Mouse (Mus musculus) hindbrain, embryonic 11.5 days (tissue): Measurements from ENCODE around the gene Cisd2. TPM values are rescaled to one million over a fixed set of nuclear protein-coding genes. Genes with fewer than 3 reads are reported as not detected.

Experiments
- ATAC-seq: fragments of 200-750 bp; cut with Nextera tagmentation; 2 replicates; pipeline ENCODE4 v1.8.0; 2017; ENCODE audit warnings: mild to moderate bottlenecking, moderate TSS enrichment, moderate library complexity; ENCODE audit not compliant: low FRiP score
- DNase-seq: peaks from one replicate; pipeline ENCODE4 v3.0.0-alpha.2; 2015; ENCODE audit warnings: low spot score
- H3K27ac ChIP-seq: fragments of 300-500 bp; sonication (generic); 2 replicates; pipeline ENCODE4 v1.5.1; 2014; ENCODE audit warnings: mild to moderate bottlenecking, low read depth, low read length
- H3K27me3 ChIP-seq: fragments of 300-500 bp; sonication (generic); 2 replicates; pipeline ENCODE4 v1.6.1; 2014; ENCODE audit warnings: mild to moderate bottlenecking, low read length, moderate library complexity, mixed read lengths; ENCODE audit not compliant: control insufficient read depth, insufficient read depth
- H3K36me3 ChIP-seq: fragments of 300-500 bp; sonication (generic); 2 replicates; pipeline ENCODE4 v1.6.1; 2014; ENCODE audit warnings: mild to moderate bottlenecking, low read length, moderate library complexity, mixed read lengths; ENCODE audit not compliant: control insufficient read depth, insufficient read depth
- H3K4me1 ChIP-seq: fragments of 300-500 bp; sonication (generic); replicated peaks from 2 replicates; pipeline ENCODE4 v1.6.1; 2014; ENCODE audit warnings: low read length, mixed read lengths; ENCODE audit not compliant: control insufficient read depth, insufficient read depth
- H3K4me2 ChIP-seq: fragments of 300-500 bp; sonication (generic); replicated peaks from 2 replicates; pipeline ENCODE4 v1.6.1; 2014; ENCODE audit warnings: mild to moderate bottlenecking, low read depth, low read length
- H3K4me3 ChIP-seq: fragments of 300-500 bp; sonication (generic); 2 replicates; pipeline ENCODE4 v1.5.1; 2014; ENCODE audit warnings: low read depth, low read length
- H3K9ac ChIP-seq: fragments of 300-500 bp; sonication (generic); 2 replicates; pipeline ENCODE4 v1.6.1; 2014; ENCODE audit warnings: low read depth, low read length
- H3K9me3 ChIP-seq: fragments of 300-500 bp; sonication (generic); 2 replicates; pipeline ENCODE4 v1.6.1; 2016; ENCODE audit warnings: low read length; ENCODE audit not compliant: control insufficient read depth
- WGBS: fragments of 180-500 bp; shearing (Covaris S2); extraction: QIAGEN DNeasy Blood & Tissue Kit; methylation state at CpG from one replicate; pipeline ENCODE4 v1.1.7; 2014; 5-methylcytosine and 5-hydroxymethylcytosine counted together
- polyA plus RNA-seq: library from polyadenylated mRNA; unstranded; fragments of >200 nt; fragmentation: Nextera tagmentation; extraction: Ambion mirVana; gene quantifications from 2 replicates; pipeline ENCODE4 v1.2.1, GENCODE M21; 2014

The Cisd2 gene
- polyA plus RNA-seq = 80.6 and 92.3 TPM in 2 replicates

- H3K27me3 ChIP-seq = no peaks in the 10 kb centered on the region
- peak within 1 kb of the TSS; percentile 61 for H3K4me2 ChIP-seq
- H3K4me3 ChIP-seq = peak within 1 kb of the TSS; percentile 69
- peak within 1 kb of the TSS; percentile 91 for H3K27ac ChIP-seq
- H3K36me3 ChIP-seq = no peaks in the 10 kb centered on the region
- H3K4me1 ChIP-seq = no peaks in the 10 kb centered on the region
- H3K9ac ChIP-seq = peak within 1 kb of the TSS; percentile 81
- no peaks in the 10 kb centered on the region for H3K9me3 ChIP-seq
- WGBS = 3% methylated on average over 8 of the region's 8 CpGs
- DNase-seq (no peak), ATAC-seq (peak; percentile 38)
Measured at GRCm38 (mm10) chr3:135423608-135424212, at the start of gene Cisd2. Gene Cisd2 (minus strand): TSS chr3:135423925.

DNA sequence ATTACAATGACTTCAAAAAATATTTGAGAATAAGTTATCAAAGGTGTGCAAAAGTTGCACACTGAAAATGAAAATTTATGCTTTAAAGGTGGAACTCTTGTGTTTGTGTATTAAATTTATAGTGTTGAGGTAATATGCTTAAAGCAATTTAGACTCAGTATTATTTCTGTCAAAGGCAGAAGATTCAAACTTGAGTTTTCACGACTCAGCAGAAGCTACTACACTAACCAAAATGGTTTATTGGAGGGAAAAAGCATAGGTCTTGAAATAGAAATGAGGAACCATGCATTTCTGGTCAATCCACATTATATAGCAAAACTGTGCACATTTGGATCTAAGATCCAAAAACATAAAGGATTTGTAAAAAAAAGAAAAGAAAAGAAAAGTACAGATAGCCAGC is 47.1 kb upstream of the Cisd2 start:
- Histone ChIP-seq H3K4me3 (no peak overlapping the region), H3K36me3 (no peaks in the 10 kb centered on the region), H3K27me3 (no peaks in the 10 kb centered on the region), H3K4me1 (no peaks in the 10 kb centered on the region), H3K9ac (no peak overlapping the region), H3K9me3 (no peaks in the 10 kb centered on the region), H3K27ac (no peak overlapping the region), H3K4me2 (no peak overlapping the region)
- 81% methylated on average over 1 of the region's 1 CpGs for whole genome bisulfite sequencing
- ATAC-seq = no peak
- no peak for DNase-seq

DNA sequence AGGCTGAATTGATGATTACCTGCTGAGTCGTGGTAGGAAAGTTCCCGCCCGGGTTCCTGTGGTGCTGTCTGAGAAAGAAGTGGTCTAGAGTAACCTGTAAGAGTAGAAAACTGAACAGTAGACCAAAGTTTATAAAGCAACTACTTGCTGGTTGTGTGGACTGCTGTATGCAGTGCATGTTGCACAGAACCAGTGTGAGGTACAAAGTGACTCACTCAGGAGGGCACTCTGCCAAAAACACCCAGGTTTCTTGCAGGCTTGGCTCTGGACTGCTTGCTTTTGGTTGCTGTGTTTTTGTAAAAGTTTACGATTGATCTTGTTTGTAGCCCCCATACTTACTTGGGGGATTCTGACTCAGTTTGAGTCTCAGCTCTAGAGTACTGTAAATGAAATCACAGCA is 46.2 kb upstream of the Cisd2 start:
- no peak overlapping the region for H3K27ac ChIP-seq
- ATAC-seq (no peak), DNase-seq (no peak)
- 51% methylated on average over 4 of the region's 4 CpGs for WGBS
- no peaks in the 10 kb centered on the region for H3K36me3 ChIP-seq
- H3K4me1 ChIP-seq = no peaks in the 10 kb centered on the region
- H3K27me3 ChIP-seq = no peaks in the 10 kb centered on the region
- H3K9me3 ChIP-seq = no peaks in the 10 kb centered on the region
- no peak overlapping the region for H3K4me2 ChIP-seq
- no peak overlapping the region for H3K9ac ChIP-seq
- no peak overlapping the region for H3K4me3 ChIP-seq

GRCm38 (mm10) chr3:135469146-135469545 is 45.4 kb upstream of the Cisd2 start:
- DNase-seq (no peak), ATAC-seq (no peak)
- Histone ChIP-seq H3K27ac (no peak overlapping the region), H3K27me3 (no peaks in the 10 kb centered on the region), H3K4me1 (no peaks in the 10 kb centered on the region), H3K36me3 (no peaks in the 10 kb centered on the region), H3K4me3 (no peak overlapping the region), H3K9ac (no peak overlapping the region), H3K9me3 (no peaks in the 10 kb centered on the region), H3K4me2 (no peak overlapping the region)
- WGBS = 65% methylated on average over 3 of the region's 3 CpGs

GRCm38 (mm10) chr3:135468402-135468801 is 44.7 kb upstream of the Cisd2 start:
- Histone ChIP-seq H3K27me3 (no peaks in the 10 kb centered on the region), H3K9ac (no peak overlapping the region)
- no peak for ATAC-seq

DNA sequence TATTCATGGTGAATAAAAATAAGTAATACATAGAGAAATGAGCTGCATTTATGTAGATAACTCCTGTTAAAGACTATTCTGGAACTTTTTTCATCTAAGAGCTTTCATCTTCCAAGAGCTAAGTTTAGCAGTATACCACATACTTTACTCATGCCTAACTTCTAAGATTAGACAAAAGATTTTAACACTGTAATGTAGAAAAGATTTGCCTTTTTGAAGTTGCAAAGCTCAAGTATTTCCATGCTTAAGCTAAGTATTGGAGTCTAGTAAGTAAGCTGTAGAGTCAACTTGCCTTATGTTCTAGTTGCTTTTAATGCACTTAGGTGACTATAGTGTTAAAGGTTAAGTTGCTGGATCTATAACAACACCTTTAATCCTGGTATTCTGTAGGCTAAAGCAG is 35.3 kb upstream of the Cisd2 start:
- Histone ChIP-seq H3K4me2 (no peak overlapping the region), H3K36me3 (no peaks in the 10 kb centered on the region), H3K27me3 (no peaks in the 10 kb centered on the region), H3K27ac (no peak overlapping the region), H3K9ac (no peak overlapping the region), H3K4me1 (no peaks in the 10 kb centered on the region), H3K4me3 (no peak overlapping the region), H3K9me3 (no peaks in the 10 kb centered on the region)
- ATAC-seq (no peak), DNase-seq (no peak)

More at GRCm38 (mm10) chr3:135468402-135468801, 44.7 kb upstream of the Cisd2 start:
- H3K9me3 ChIP-seq = no peaks in the 10 kb centered on the region
- no peak overlapping the region for H3K27ac ChIP-seq
- WGBS = 87% methylated on average over 1 of the region's 1 CpGs
- no peak overlapping the region for H3K4me3 ChIP-seq
- H3K36me3 ChIP-seq = no peaks in the 10 kb centered on the region
- no peaks in the 10 kb centered on the region for H3K4me1 ChIP-seq
- no peak overlapping the region for H3K4me2 ChIP-seq
- no peak for DNase-seq

- Histone ChIP-seq H3K4me1 (0 out of 2 replicates have a peak, but pooled peaks cover 2% of the 10 kb centered on the region), H3K4me2 (no peak overlapping the region), H3K27ac (no peak overlapping the region), H3K27me3 (no peaks in the 10 kb centered on the region), H3K9me3 (no peaks in the 10 kb centered on the region), H3K4me3 (no peak overlapping the region), H3K36me3 (no peaks in the 10 kb centered on the region), H3K9ac (no peak overlapping the region)
- ATAC-seq = no peak
- no peak for DNase-seq
Measured at GRCm38 (mm10) chr3:135444930-135445329, 21.2 kb upstream of the Cisd2 start.

DNA sequence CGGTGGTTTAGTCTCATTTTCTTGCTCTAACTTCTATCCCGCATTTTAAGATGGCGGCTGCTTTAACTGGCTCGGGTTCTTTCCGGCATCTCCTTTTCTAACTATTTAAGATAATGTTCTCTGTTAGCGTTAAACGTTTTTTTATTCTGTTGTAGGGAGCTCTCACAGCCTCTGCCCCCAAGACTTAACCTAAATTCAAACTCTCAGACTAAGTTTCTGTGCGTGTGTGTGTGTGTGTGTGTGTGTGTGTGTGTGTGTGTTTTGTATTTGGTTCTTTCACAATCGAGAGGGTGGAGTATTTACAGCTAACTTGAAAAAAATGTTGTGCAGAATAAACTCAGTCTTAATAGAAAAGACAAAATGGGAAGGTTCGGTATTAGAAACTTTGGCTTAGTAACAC is 16.9 kb upstream of the Cisd2 start:
- Histone ChIP-seq H3K36me3 (no peaks in the 10 kb centered on the region), H3K27me3 (no peaks in the 10 kb centered on the region), H3K9ac (no peak overlapping the region), H3K4me2 (peak overlapping the region; percentile 66), H3K4me3 (peak overlapping the region; percentile 96), H3K4me1 (0 out of 2 replicates have a peak, but pooled peaks cover 2% of the 10 kb centered on the region), H3K27ac (no peak overlapping the region), H3K9me3 (no peaks in the 10 kb centered on the region)
- WGBS = 64% methylated on average over 10 of the region's 10 CpGs
- no peak for ATAC-seq
- DNase-seq = no peak

GRCm38 (mm10) chr3:135440221-135440620 is 16.5 kb upstream of the Cisd2 start:
- H3K36me3 ChIP-seq = no peaks in the 10 kb centered on the region
- ATAC-seq = no peak
- H3K27ac ChIP-seq = no peak overlapping the region
- H3K4me1 ChIP-seq = 0 out of 2 replicates have a peak, but pooled peaks cover 2% of the 10 kb centered on the region
- DNase-seq = peak; percentile 14
- H3K27me3 ChIP-seq = no peaks in the 10 kb centered on the region
- no peaks in the 10 kb centered on the region for H3K9me3 ChIP-seq
- peak overlapping the region; percentile 87 for H3K9ac ChIP-seq
- WGBS = 31% methylated on average over 7 of the region's 7 CpGs
- peak overlapping the region; percentile 96 for H3K4me3 ChIP-seq
- H3K4me2 ChIP-seq = peak overlapping the region; percentile 66
